Mouse (Mus musculus) midbrain, embryonic 11.5 days (tissue): ENCODE results near the gene Stx1a. TPM values are rescaled to one million over a fixed set of nuclear protein-coding genes. Genes with fewer than 3 reads are reported as not detected.

Experiments used
- ATAC-seq: fragments of 200-750 bp; cut with Nextera tagmentation; 2 replicates; pipeline ENCODE4 v1.8.0; 2017; ENCODE audit warnings: moderate TSS enrichment, moderate library complexity; ENCODE audit not compliant: low FRiP score
- DNase-seq: peaks from one replicate; pipeline ENCODE4 v3.0.0; 2015; ENCODE audit warnings: low spot score; ENCODE audit errors: missing footprints
- H3K27ac ChIP-seq: fragments of 300-500 bp; sonication (generic); 2 replicates; pipeline ENCODE4 v1.5.1; 2014; ENCODE audit warnings: low read depth, low read length
- H3K27me3 ChIP-seq: fragments of 300-500 bp; sonication (generic); 2 replicates; pipeline ENCODE4 v1.6.1; 2014; ENCODE audit warnings: mild to moderate bottlenecking, low read length, moderate library complexity, mixed read lengths; ENCODE audit not compliant: control insufficient read depth, insufficient read depth
- H3K36me3 ChIP-seq: fragments of 300-500 bp; sonication (generic); 2 replicates; pipeline ENCODE4 v1.6.1; 2014; ENCODE audit warnings: mild to moderate bottlenecking, low read length, moderate library complexity, mixed read lengths; ENCODE audit not compliant: control insufficient read depth, insufficient read depth
- H3K4me1 ChIP-seq: fragments of 300-500 bp; sonication (generic); 2 replicates; pipeline ENCODE4 v1.6.1; 2014; ENCODE audit warnings: low read length; ENCODE audit not compliant: control insufficient read depth, insufficient read depth
- H3K4me2 ChIP-seq: fragments of 300-500 bp; sonication (generic); 2 replicates; pipeline ENCODE4 v1.6.1; 2014; ENCODE audit warnings: mild to moderate bottlenecking, moderate library complexity
- H3K4me3 ChIP-seq: fragments of 300-500 bp; sonication (generic); 2 replicates; pipeline ENCODE4 v1.5.1; 2014; ENCODE audit warnings: low read depth, low read length
- H3K9ac ChIP-seq: fragments of 300-500 bp; sonication (generic); 2 replicates; pipeline ENCODE4 v1.6.1; 2014; ENCODE audit warnings: low read length
- H3K9me3 ChIP-seq: fragments of 300-500 bp; sonication (generic); 2 replicates; pipeline ENCODE4 v1.6.1; 2016; ENCODE audit warnings: low read length; ENCODE audit not compliant: control insufficient read depth
- WGBS: fragments of 180-500 bp; shearing (Covaris S2); extraction: QIAGEN DNeasy Blood & Tissue Kit; methylation state at CpG from one replicate; pipeline ENCODE4 v1.1.7; 2014; 5-methylcytosine and 5-hydroxymethylcytosine counted together
- polyA plus RNA-seq: library from polyadenylated mRNA; unstranded; fragments of >200 nt; fragmentation: Nextera tagmentation; extraction: Ambion mirVana; gene quantifications from 2 replicates; pipeline ENCODE4 v1.2.1, GENCODE M21; 2014

The Stx1a gene
- polyA plus RNA-seq, 1 experiment from 2014 or later = 17.7 TPM

- 67% methylated on average over 6 of the region's 6 CpGs for WGBS
- no peak overlapping the region for H3K27ac ChIP-seq
These were observed 49.4 kb downstream of the Stx1a start for GRCm38 (mm10) chr5:135072720-135073119.

DNA sequence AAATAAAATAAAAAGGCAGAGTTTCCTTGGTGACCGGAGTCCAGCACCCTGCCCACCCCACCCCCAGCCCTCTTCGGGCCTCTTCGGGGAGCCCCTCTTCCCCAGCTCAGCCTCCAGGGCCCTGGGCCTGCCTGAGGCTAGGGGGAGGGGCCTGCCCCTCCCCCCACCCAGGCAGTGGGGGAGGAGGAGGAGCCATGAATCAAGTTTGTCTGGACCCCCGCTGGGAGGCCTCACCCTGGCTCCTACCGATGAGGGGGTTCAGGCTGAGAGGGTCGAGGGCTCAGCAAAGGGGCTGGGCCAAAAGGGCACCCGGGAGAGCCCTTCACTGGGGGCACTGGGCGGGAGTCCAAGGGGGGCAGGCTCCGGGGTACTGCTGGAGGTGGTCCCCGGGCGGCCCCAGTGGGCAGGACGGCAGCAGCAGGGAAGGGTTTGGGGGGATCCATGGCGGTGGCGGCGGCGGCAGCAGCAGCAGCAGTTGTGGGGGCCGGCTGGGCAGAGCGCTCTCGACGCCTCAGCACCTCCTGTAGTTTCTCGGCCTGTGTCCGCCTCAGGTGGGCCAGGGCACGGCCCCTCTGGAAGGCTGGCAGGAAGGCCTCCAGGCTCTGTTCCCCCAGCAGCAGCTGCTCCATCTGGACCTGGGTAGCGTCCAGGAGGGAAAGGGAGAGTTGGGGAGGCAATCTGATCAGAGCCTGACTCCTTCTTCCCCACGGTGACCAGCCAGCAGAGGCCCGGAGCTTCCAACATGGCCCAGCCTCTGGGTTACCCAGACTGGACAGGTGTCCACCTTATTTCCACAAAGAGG lies 50.3 kb downstream of the Stx1a start:
- H3K27me3 ChIP-seq = no peaks in the 10 kb centered on the region
- H3K4me1 ChIP-seq = peaks cover 15% of the 10 kb centered on the region
- DNase-seq = peak; percentile 76
- H3K9me3 ChIP-seq = no peaks in the 10 kb centered on the region
- H3K36me3 ChIP-seq = no peaks in the 10 kb centered on the region; the same call in 1 of the 2 replicates
- no peak overlapping the region for H3K4me3 ChIP-seq
- WGBS = 24% methylated on average over 26 of the region's 26 CpGs
- H3K4me2 ChIP-seq = no peak overlapping the region
- H3K27ac ChIP-seq = no peak overlapping the region
- ATAC-seq = no peak
- no peak overlapping the region for H3K9ac ChIP-seq

More at GRCm38 (mm10) chr5:135072720-135073119, 49.4 kb downstream of the Stx1a start:
- Histone ChIP-seq H3K36me3 (no peaks in the 10 kb centered on the region; the same call in 1 of the 2 replicates), H3K27me3 (no peaks in the 10 kb centered on the region), H3K4me1 (peaks cover 15% of the 10 kb centered on the region), H3K9ac (no peak overlapping the region), H3K4me2 (no peak overlapping the region), H3K4me3 (no peak overlapping the region), H3K9me3 (no peaks in the 10 kb centered on the region)
- ATAC-seq = no peak
- peak; percentile 23 for DNase-seq

- WGBS = 70% methylated on average over 4 of the region's 4 CpGs
These were observed 52.4 kb downstream of the Stx1a start for GRCm38 (mm10) chr5:135075655-135076054.

DNA sequence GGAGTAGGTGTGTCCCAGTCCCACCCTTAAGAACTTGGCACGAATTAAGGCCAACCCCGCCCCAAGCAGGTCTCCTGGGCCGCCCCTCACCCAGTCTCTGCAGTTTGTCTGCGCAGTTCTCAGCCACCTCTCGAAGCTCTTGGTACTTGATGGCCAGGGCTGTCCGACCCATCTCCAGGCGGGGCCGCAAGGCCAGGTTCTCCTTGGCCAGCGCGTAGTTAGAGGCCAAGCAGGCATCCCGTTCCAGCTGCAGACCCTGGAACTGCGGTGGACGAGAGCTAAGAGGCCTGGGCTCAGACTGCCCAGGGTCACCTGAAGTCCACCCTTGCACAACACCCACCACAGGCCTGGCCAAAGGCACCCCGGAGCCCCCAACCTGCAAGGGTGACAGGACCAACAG lies 53.1 kb downstream of the Stx1a start:
- no peak overlapping the region for H3K9ac ChIP-seq
- DNase-seq (peak; percentile 72), ATAC-seq (no peak)
- no peaks in the 10 kb centered on the region for H3K27me3 ChIP-seq
- peak overlapping the region; percentile 75 for H3K4me2 ChIP-seq
- H3K4me1 ChIP-seq = peaks cover 15% of the 10 kb centered on the region
- peak overlapping the region; percentile 97 for H3K4me3 ChIP-seq
- 88% methylated on average over 14 of the region's 14 CpGs for WGBS
- no peaks in the 10 kb centered on the region for H3K9me3 ChIP-seq
- H3K36me3 ChIP-seq = no peaks in the 10 kb centered on the region; the same call in 1 of the 2 replicates
- H3K27ac ChIP-seq = no peak overlapping the region

More at GRCm38 (mm10) chr5:135075655-135076054, 52.4 kb downstream of the Stx1a start:
- ATAC-seq (no peak), DNase-seq (peak; percentile 67)
- peaks cover 15% of the 10 kb centered on the region for H3K4me1 ChIP-seq
- H3K27me3 ChIP-seq = no peaks in the 10 kb centered on the region
- H3K4me3 ChIP-seq = no peak overlapping the region
- H3K36me3 ChIP-seq = no peaks in the 10 kb centered on the region; the same call in 1 of the 2 replicates
- no peak overlapping the region for H3K9ac ChIP-seq
- H3K27ac ChIP-seq = no peak overlapping the region
- H3K9me3 ChIP-seq = no peaks in the 10 kb centered on the region
- H3K4me2 ChIP-seq = no peak overlapping the region

DNA sequence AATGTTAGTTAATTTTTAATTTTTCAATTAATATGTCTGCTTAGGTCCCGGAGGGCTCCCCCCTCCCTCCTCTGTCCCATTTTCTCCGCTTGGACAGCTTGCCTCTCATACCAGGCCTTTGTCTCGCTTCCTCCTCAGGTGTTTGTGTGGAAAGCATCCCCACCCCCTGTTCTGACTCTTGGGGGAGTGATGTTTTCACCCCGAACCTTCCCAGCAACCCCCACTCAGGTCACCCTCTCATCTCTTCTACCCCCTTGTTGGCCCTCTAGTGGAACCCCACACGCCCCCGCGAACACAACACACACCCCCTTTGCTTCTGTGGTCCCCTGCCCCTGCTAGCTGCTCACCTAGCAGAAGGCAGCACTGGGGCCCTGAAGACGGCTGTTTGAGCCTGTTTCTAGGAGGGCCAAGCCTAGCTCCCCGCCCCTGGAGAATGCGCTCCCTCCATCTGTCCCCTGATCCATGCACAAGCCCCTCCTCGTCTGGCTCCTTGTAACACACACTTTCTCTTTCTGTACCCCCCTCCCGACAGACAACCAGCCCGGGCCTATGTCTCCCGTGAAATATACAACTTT lies 53.7 kb downstream of the Stx1a start:
- peaks cover 15% of the 10 kb centered on the region for H3K4me1 ChIP-seq
- H3K4me3 ChIP-seq = peak overlapping the region; percentile 97
- no peaks in the 10 kb centered on the region for H3K9me3 ChIP-seq
- H3K27ac ChIP-seq = no peak overlapping the region
- no peaks in the 10 kb centered on the region; the same call in 1 of the 2 replicates for H3K36me3 ChIP-seq
- H3K4me2 ChIP-seq = peak overlapping the region; percentile 75
- DNase-seq = peak; percentile 86
- ATAC-seq = peak; percentile 19; the same call in 1 of the 2 replicates
- peak overlapping the region; percentile 99 for H3K9ac ChIP-seq
- no peaks in the 10 kb centered on the region for H3K27me3 ChIP-seq
- 22% methylated on average over 14 of the region's 14 CpGs for WGBS

DNA sequence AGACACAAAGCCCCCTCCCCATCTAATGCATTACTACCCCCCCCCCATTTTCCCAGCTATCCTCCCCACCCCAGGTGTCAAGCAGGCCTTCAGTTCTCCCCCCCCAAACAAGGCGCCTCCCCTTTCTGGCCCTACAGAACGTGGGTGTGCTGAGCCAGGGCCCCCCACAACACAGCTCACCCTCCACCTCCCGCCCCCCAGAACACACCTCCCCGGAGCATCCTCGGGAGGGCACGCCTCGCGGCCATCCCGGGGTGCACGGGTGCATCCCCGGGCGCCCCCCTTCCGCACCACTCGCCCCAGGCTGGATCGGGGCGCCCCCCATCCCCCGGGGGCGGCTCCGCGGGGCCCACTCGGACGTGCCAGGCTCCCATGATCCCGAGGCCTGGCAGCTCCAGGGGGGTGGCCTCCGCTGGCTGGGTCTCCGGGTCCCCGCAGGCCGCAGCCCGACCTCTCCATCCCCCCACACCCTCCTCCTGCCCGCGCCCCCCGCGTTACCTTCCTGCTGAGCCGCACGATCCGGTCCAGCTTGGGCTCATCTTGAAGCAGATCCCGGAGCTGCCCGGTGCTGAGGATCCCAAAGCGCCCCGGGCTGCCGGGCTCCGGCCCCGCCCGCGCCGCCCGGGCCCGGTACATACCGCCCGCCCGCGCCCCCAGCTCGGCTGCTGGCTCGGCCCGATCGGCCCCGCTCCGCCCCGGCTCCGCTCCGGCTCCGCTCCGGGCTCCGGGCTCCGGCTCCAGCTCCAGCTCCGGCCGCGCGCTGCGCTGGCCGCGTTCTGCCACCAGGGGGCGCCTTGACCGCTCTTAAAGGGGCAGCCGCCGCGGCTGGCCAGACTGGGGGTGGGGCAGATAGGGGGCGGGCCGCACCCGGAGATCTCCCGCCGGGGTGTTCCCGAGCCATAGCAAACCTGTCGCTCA lies 54.5 kb downstream of the Stx1a start, which contains the start of gene Vps37d:
Gene Vps37d, minus strand, starts transcription at position 703 of the 918 bp plus-strand sequence.
- Histone ChIP-seq H3K27me3 (no peaks in the 10 kb centered on the region), H3K4me3 (peak within 1 kb of the TSS; percentile 97), H3K9ac (peak within 1 kb of the TSS; percentile 99), H3K4me1 (peaks cover 15% of the 10 kb centered on the region), H3K36me3 (no peaks in the 10 kb centered on the region; the same call in 1 of the 2 replicates), H3K27ac (peak within 1 kb of the TSS; percentile 72), H3K9me3 (no peaks in the 10 kb centered on the region), H3K4me2 (peak within 1 kb of the TSS; percentile 75)
- WGBS = under 1% methylated on average over 58 of the region's 83 CpGs
- DNase-seq (peak; percentile 100), ATAC-seq (peak; percentile 89)

- Histone ChIP-seq H3K9ac (peak overlapping the region; percentile 99), H3K27ac (no peak overlapping the region)
These were observed 55.2 kb downstream of the Stx1a start for GRCm38 (mm10) chr5:135078482-135078810.

DNA sequence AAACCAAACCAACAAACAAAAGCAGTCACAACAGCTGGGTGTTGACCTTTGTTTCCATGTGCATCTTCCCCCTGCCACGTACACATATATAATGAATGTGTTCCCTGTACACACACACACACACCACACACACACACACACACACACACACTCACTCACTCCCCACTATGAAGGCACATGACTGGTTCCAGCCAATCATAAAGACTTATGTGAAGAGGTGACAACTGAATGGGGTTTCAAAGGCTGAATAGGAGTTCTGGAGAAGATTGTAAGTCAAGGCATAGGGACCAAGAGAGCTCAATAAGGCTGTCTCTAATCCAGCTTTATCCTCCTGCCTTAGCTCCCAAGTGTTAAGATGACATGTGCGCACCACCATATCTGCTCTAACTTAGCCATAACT lies 56.3 kb downstream of the Stx1a start:
- H3K4me3 ChIP-seq = no peak overlapping the region
- no peak overlapping the region for H3K27ac ChIP-seq
- ATAC-seq (no peak), DNase-seq (peak; percentile 79)
- H3K36me3 ChIP-seq = no peaks in the 10 kb centered on the region
- H3K4me2 ChIP-seq = no peak overlapping the region
- H3K4me1 ChIP-seq = peaks cover 6% of the 10 kb centered on the region
- no peaks in the 10 kb centered on the region for H3K9me3 ChIP-seq
- WGBS = 93% methylated on average over 2 of the region's 2 CpGs
- no peak overlapping the region for H3K9ac ChIP-seq
- H3K27me3 ChIP-seq = no peaks in the 10 kb centered on the region

More at GRCm38 (mm10) chr5:135078482-135078810, 55.2 kb downstream of the Stx1a start:
- peak overlapping the region; percentile 97 for H3K4me3 ChIP-seq
- peak overlapping the region; percentile 75 for H3K4me2 ChIP-seq
- WGBS = under 1% methylated on average over 11 of the region's 11 CpGs
- ATAC-seq (peak; percentile 59; the same call in 1 of the 2 replicates), DNase-seq (no peak)
- H3K36me3 ChIP-seq = no peaks in the 10 kb centered on the region
- peaks cover 10% of the 10 kb centered on the region for H3K4me1 ChIP-seq
- H3K27me3 ChIP-seq = no peaks in the 10 kb centered on the region
- H3K9me3 ChIP-seq = no peaks in the 10 kb centered on the region
